Mouse (Mus musculus): Measurements from ENCODE around the gene Chrna9. TPM values are rescaled to one million over a fixed set of nuclear protein-coding genes. Genes with fewer than 3 reads are reported as not detected.

The Chrna9 gene
- total RNA-seq (2014; rRNA removed; ENCODE audit: low replicate concordance) (6.9 and 21.2 TPM in 2 replicates), polyA plus RNA-seq (2015; fragmentation: Nextera tagmentation; extraction: Ambion mirVana) (not detected in 2 replicates)

DNA sequence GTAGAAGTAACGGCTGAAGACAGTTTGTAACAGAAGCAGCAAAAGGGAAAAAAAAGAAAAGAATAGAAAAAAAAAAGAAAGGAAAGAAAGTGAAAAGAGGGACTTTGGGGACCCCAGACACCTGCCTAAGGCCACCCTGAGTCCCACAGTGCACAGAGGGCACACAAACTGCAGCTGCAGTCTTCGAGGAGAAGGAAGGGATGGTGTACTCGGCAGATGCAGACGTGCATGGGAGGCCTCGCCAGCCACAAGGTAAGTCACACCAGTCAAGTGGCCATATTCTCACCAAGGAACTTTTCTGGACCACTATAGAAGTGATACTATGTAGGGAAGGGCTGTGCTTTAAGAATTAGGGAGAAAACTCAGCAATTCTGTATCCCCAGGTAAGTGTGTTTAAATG lies at the start of gene Chrna9:
Chrna9 (plus strand) TSS at position 139 of the 400 bp plus-strand sequence.
- no peaks in the 10 kb centered on the region for H3K9me3 ChIP-seq (replicated peaks; ENCODE audit: control insufficient read depth, low read length)
- WGBS: 71% methylated on average over 5 of the region's 5 CpGs
- no peaks in the 10 kb centered on the region for H3K27me3 ChIP-seq (ENCODE audit: control insufficient read depth, insufficient read depth, low read length)
- H3K9ac ChIP-seq (replicated peaks; ENCODE audit: low read depth, low read length): no peak within 1 kb of the TSS; the same call in 1 of the 2 replicates
- no peaks in the 10 kb centered on the region for H3K36me3 ChIP-seq (replicated peaks; ENCODE audit: control insufficient read depth, insufficient read depth, low read length)
- H3K4me3 ChIP-seq (ENCODE audit: low read depth, low read length): peak within 1 kb of the TSS; percentile 24; the same call in 1 of the 2 replicates
- H3K27ac ChIP-seq (ENCODE audit: low read depth): no peak within 1 kb of the TSS; the same call in 1 of the 2 replicates
- peak within 1 kb of the TSS; percentile 13; the same call in 1 of the 2 replicates for H3K4me2 ChIP-seq (ENCODE audit: low read depth, low read length)
- DNase-seq (ENCODE audit: low spot score) (no peak), ATAC-seq (ENCODE audit: insufficient read depth, low read depth) (no peak)
- no peaks in the 10 kb centered on the region for H3K4me1 ChIP-seq (ENCODE audit: control insufficient read depth, insufficient read depth)
- no peak for TF ChIP-seq EP300 (IDR thresholded peaks at IDR 0.05; ENCODE audit: low read depth)
- TF ChIP-seq CTCF (IDR thresholded peaks at IDR 0.05; ENCODE audit: low read depth): no peak

DNA sequence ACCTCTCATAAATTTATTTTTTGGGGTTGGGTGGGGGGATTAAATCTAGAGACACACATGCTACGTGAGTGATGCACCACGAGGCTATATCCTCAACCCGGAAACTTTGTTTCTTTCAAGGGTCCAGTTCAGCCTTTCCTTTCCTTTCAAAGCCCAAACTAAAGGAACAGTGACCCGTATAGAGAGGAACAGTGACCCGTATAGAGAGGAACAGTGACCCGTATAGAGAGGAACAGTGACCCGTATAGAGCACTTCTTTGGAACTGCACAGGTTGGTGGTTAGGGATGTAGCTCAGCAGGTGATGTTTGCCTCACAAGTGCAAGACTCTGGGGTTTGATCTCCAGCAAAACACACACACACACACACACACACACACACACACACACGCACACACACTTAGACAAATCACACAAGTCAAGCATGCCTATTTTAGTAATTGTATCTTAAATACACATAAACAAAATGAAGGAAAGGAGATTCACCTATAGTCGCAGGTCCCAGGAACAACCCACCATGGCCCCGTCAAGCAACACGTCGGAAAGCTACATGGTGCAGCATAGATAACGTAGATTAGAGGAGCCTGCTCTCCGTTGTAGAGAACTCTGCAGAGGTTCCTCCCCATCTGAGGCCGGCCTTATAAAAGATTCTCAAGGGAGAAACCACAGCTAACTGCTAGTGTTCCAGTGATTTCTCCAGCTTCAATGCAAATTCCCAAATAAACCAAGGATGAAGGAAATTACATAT lies 48.9 kb upstream of the Chrna9 start:
- Histone ChIP-seq H3K4me1 (ENCODE audit: control insufficient read depth, insufficient read depth) (0 out of 2 replicates have a peak, but pooled peaks cover 2% of the 10 kb centered on the region), H3K9me3 (replicated peaks; ENCODE audit: control insufficient read depth, low read length) (no peaks in the 10 kb centered on the region)

DNA sequence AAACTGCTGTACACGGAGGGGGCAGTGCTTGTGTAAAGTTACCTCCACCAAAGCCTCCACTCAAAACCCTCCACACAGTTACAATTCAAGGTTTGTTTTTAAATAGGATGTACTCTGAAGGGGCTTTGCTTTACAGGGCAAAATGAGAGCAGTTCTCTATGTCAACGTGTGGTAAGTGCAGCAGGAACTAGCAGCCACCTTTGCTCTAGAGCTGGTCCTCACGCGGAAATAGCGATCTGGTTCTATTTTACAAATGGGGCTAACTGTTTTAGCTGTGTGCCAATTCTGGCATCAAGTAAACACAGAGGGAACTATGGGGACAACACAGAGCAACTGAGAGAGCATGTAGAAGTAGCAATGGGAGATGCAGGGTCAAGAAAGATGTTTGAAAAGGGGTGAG lies 46.6 kb upstream of the Chrna9 start:
- H3K36me3 ChIP-seq (replicated peaks; ENCODE audit: control insufficient read depth, insufficient read depth, low read length): no peaks in the 10 kb centered on the region
- 88% methylated on average over 5 of the region's 5 CpGs for WGBS
- H3K27ac ChIP-seq (ENCODE audit: low read depth): no peak overlapping the region
- TF ChIP-seq EP300 (IDR thresholded peaks at IDR 0.05; ENCODE audit: low read depth) (no peak), CTCF (IDR thresholded peaks at IDR 0.05; ENCODE audit: low read depth) (no peak)
- ATAC-seq (ENCODE audit: insufficient read depth, low read depth) (no peak), DNase-seq (ENCODE audit: low spot score) (no peak)
- H3K9ac ChIP-seq (replicated peaks; ENCODE audit: low read depth, low read length): no peak overlapping the region
- no peak overlapping the region for H3K4me2 ChIP-seq (ENCODE audit: low read depth, low read length)
- 0 out of 2 replicates have a peak, but pooled peaks cover 2% of the 10 kb centered on the region for H3K4me1 ChIP-seq (ENCODE audit: control insufficient read depth, insufficient read depth)
- no peaks in the 10 kb centered on the region for H3K27me3 ChIP-seq (ENCODE audit: control insufficient read depth, insufficient read depth, low read length)
- H3K9me3 ChIP-seq (replicated peaks; ENCODE audit: control insufficient read depth, low read length): no peaks in the 10 kb centered on the region
- no peak overlapping the region for H3K4me3 ChIP-seq (ENCODE audit: low read depth, low read length)

More for the DNA sequence above, 48.9 kb upstream of the Chrna9 start:
- Histone ChIP-seq H3K4me2 (ENCODE audit: low read depth, low read length) (no peak overlapping the region), H3K36me3 (replicated peaks; ENCODE audit: control insufficient read depth, insufficient read depth, low read length) (no peaks in the 10 kb centered on the region), H3K9ac (replicated peaks; ENCODE audit: low read depth, low read length) (no peak overlapping the region), H3K27me3 (ENCODE audit: control insufficient read depth, insufficient read depth, low read length) (no peaks in the 10 kb centered on the region), H3K27ac (ENCODE audit: low read depth) (no peak overlapping the region), H3K4me3 (ENCODE audit: low read depth, low read length) (no peak overlapping the region)
- ATAC-seq (ENCODE audit: insufficient read depth, low read depth) (no peak), DNase-seq (ENCODE audit: low spot score) (no peak)
- WGBS: 75% methylated on average over 15 of the region's 15 CpGs
- TF ChIP-seq CTCF (IDR thresholded peaks at IDR 0.05; ENCODE audit: low read depth) (no peak), EP300 (IDR thresholded peaks at IDR 0.05; ENCODE audit: low read depth) (no peak)

DNA sequence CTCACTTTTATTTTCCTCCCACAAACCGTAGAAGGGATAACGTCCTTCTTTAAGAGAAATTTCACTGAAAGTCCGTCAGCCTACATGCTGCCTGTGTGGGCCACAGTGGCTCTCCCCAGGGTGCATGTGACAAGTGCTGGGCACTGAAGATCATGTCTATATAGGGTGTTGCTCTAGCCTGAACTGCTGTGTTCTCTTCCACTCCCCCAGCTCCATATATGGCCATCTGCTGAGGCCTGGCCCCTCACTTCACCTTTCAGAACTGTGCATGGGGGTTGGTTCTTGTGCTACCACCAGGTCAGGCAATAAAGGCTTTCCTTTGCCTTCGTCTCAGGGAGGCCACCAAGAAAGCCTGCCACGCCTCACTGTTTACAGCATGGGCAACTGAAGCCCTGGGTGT lies 45.7 kb upstream of the Chrna9 start:
- ATAC-seq (ENCODE audit: insufficient read depth, low read depth) (peak; percentile 76), DNase-seq (ENCODE audit: low spot score) (peak; percentile 16)
- no peak overlapping the region for H3K9ac ChIP-seq (replicated peaks; ENCODE audit: low read depth, low read length)
- H3K27ac ChIP-seq (ENCODE audit: low read depth): no peak overlapping the region
- no peaks in the 10 kb centered on the region for H3K27me3 ChIP-seq (ENCODE audit: control insufficient read depth, insufficient read depth, low read length)
- no peak overlapping the region for H3K4me2 ChIP-seq (ENCODE audit: low read depth, low read length)
- H3K9me3 ChIP-seq (replicated peaks; ENCODE audit: control insufficient read depth, low read length): no peaks in the 10 kb centered on the region
- TF ChIP-seq EP300 (IDR thresholded peaks at IDR 0.05; ENCODE audit: low read depth) (no peak), CTCF (IDR thresholded peaks at IDR 0.05; ENCODE audit: low read depth) (no peak)
- WGBS: 57% methylated on average over 5 of the region's 5 CpGs
- H3K4me1 ChIP-seq (ENCODE audit: control insufficient read depth, insufficient read depth): 0 out of 2 replicates have a peak, but pooled peaks cover 2% of the 10 kb centered on the region
- no peaks in the 10 kb centered on the region for H3K36me3 ChIP-seq (replicated peaks; ENCODE audit: control insufficient read depth, insufficient read depth, low read length)
- H3K4me3 ChIP-seq (ENCODE audit: low read depth, low read length): no peak overlapping the region

DNA sequence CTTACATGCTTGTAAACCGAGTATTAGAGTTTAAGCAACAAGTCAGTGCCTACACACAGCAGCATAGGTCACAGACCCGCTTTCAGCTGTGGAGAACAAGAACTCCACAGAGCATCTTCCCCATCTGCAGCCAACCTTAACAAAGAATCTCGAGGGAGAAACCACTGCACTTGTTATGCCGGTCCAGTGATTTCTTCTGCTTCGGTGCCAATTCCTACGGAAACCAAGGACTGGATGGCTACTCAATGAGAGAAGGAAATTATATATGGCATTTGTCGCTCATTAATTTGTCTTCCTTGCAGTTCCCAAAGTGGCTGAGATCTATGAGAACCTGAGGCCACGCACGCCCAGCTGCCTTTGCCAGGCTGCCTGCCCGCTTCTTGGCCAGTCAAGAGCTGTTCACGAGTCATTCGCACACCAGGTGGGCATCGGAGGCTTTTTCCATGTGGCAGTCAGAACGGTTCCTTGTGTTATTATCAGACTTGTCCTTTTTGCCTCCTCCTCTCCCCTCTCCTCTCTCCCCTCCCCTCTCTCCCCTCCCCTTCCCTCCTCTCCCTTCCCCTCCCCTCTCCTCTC lies 43.4 kb upstream of the Chrna9 start:
- H3K4me3 ChIP-seq (ENCODE audit: low read depth, low read length): no peak overlapping the region
- WGBS: 87% methylated on average over 14 of the region's 14 CpGs
- no peak overlapping the region for H3K27ac ChIP-seq (ENCODE audit: low read depth)
- no peaks in the 10 kb centered on the region for H3K9me3 ChIP-seq (replicated peaks; ENCODE audit: control insufficient read depth, low read length)
- H3K36me3 ChIP-seq (replicated peaks; ENCODE audit: control insufficient read depth, insufficient read depth, low read length): no peaks in the 10 kb centered on the region
- no peak for ATAC-seq (ENCODE audit: insufficient read depth, low read depth)
- TF ChIP-seq CTCF (IDR thresholded peaks at IDR 0.05; ENCODE audit: low read depth) (no peak), EP300 (IDR thresholded peaks at IDR 0.05; ENCODE audit: low read depth) (no peak)
- H3K27me3 ChIP-seq (ENCODE audit: control insufficient read depth, insufficient read depth, low read length): no peaks in the 10 kb centered on the region
- peaks cover 7% of the 10 kb centered on the region; the same call in 1 of the 2 replicates for H3K4me1 ChIP-seq (ENCODE audit: control insufficient read depth, insufficient read depth)
- no peak overlapping the region for H3K9ac ChIP-seq (replicated peaks; ENCODE audit: low read depth, low read length)
- no peak overlapping the region for H3K4me2 ChIP-seq (ENCODE audit: low read depth, low read length)
- DNase-seq (ENCODE audit: low spot score): no peak
